Mouse (Mus musculus) frontal cortex, postnatal 14 days (tissue): Measurements from ENCODE around the gene Gnl1.
"Not testable (repeated sequence)": the region's sequence is repeated elsewhere in the genome, so short reads cannot be mapped to it uniquely, and the experiment has no call there.

Experiments used
- DNase-seq, 2 experiments: peaks; one replicate each; pipeline ENCODE4 v3.0.0; 2022; ENCODE audit warnings: low spot score in 2 of 2

Gene Gnl1

GRCm38 (mm10) chr17:35979401-35980362 lies at the start of gene Gnl1, which contains the start of gene Prr3:
Gnl1 (plus strand) TSS chr17:35979851.
Prr3 (minus strand) TSS chr17:35980236.
- peak; percentile 89 to 92 for DNase-seq

DNA sequence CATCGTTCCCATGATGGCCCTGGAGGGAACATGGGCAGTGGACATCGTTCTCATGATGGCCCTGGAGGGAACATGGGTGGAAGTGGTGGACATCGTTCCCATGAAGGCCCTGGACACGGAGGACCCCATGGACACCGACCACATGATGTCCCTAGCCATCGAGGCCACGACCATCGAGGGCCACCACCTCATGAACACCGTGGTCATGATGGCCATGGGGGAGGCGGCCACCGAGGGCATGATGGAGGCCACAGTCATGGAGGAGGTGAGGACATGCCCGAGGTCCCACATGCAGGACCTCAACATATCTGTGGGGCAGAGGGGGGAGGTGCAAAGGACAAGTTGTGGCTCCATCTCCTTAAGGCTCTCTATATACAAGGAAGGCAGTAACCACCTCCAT lies 49.0 kb upstream of the Gnl1 start:
- DNase-seq, result no peak

DNA sequence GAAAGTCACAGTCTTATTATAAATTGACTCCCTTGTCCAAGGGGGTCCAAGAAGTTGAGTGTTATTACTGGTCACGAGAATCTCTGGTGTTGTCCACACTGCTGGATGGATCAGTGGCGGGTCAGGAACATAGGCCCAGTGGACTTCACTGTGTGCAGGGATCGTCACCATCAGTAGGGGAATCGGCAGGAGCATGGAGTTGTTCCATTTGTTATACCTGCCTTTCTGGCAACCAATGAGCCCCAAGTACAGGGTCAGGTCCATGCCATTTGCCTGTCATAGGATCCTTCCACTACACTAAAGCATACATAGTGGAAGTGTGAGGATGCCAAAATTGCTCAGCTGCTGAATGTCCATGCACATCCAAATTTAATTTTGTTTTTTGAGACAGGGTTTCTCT lies 47.0 kb upstream of the Gnl1 start:
- no peak for DNase-seq

DNA sequence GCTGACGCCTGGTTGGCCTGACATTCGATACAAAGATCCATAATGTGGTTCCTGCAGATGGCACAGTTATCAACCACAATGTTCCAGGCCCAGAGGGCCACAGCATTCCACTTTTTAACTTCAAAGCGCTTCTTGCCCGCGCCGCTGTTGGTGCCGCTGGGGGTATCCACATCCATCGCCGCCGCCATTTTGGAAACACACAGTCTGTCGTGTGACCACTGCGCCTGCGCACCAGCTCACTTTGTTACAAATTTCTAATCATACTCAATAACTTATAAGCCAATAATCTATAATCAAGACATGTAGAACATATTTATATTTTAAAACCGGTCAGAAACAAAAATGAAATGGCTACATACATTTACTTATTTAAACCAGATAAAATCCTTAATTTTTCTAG lies 43.9 kb upstream of the Gnl1 start:
- DNase-seq, result not testable (repeated sequence)

- DNase-seq, result no peak
Observed at GRCm38 (mm10) chr17:35937700-35938348, 41.8 kb upstream of the Gnl1 start.

- no peak for DNase-seq
Observed at GRCm38 (mm10) chr17:35939108-35939507, 40.5 kb upstream of the Gnl1 start.

DNA sequence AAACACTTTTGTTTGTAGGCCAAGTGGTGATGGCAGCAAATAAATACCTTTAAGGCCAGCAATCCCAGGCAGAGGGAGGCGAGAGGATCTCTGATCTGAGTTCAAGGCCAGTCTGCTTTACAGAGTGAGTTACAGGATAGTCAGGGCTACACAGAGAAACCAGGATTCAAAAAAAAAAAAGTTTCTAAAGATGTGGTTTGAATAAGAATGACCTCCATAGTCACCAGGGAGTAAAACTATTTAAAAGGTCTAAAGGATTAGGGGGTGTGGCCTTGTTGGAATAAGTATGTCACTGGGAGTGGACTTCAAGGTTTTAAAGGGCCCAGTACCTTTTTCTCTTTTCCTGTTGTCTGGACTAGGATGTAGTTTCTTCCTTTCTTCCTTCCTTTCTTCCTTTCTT lies 39.7 kb upstream of the Gnl1 start:
- DNase-seq, result no peak

- not testable (repeated sequence) for DNase-seq
Observed at GRCm38 (mm10) chr17:35950946-35951345, 28.7 kb upstream of the Gnl1 start.

- not testable (repeated sequence) for DNase-seq
Observed at GRCm38 (mm10) chr17:35952559-35952958, 27.1 kb upstream of the Gnl1 start.

GRCm38 (mm10) chr17:35954665-35955064 lies 25.0 kb upstream of the Gnl1 start:
- DNase-seq, result no peak

- no peak for DNase-seq
Observed at GRCm38 (mm10) chr17:35958533-35959223, 21.0 kb upstream of the Gnl1 start.

- DNase-seq, result no peak
Observed at GRCm38 (mm10) chr17:35963279-35963678, 16.4 kb upstream of the Gnl1 start.

GRCm38 (mm10) chr17:35967621-35968020 lies 12.0 kb upstream of the Gnl1 start:
- DNase-seq, result no peak

- DNase-seq, result peak; percentile 96 to 99
Observed at GRCm38 (mm10) chr17:35969418-35970389, 9.9 kb upstream of the Gnl1 start, which contains the start of gene Abcf1. Abcf1 (minus strand) TSS chr17:35969761.

DNA sequence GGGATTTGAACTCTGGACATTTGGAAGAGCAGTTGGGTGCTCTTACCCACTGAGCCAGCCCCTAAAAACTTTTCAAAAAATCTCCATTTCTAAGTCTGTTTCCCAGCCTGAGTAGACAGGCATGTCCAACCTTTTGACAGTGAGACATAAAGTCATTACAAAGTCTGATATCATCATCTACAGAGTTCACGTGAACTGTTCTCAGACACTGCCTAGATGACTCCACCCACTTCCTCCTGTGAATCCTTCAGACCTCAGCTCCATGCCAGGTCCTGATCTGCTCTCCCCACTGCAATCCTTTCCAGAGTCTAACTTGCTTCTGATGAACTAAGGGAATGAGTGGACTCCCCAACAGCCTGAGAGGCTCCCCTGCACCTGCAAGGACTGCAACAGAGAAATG lies 7.5 kb upstream of the Gnl1 start:
- DNase-seq, result no peak

- peak; percentile 86 to 89 for DNase-seq
Observed at GRCm38 (mm10) chr17:35978811-35979400, 745 bp upstream of the Gnl1 start.

DNA sequence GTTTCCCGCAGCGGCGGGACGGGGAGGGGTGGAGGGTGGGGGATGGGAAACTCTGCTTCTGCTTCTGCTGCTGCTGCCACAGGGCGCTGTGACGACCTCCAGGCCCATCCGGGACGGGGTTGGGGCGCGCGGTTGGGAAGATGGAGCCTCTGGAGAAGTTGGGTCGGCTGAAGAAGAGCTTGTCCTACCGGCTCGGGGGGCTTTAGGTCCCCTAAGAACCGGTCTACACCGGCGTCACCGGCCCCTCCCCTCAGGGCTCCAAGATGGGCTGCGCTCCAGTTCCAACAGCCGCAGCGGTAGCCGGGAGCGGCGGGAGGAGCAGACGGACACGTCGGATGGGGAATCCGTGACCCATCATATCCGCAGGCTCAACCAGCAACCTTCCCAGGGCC lies 708 bp downstream of the Gnl1 start:
- DNase-seq, result peak in 1 of 2 experiments; percentile 51

DNA sequence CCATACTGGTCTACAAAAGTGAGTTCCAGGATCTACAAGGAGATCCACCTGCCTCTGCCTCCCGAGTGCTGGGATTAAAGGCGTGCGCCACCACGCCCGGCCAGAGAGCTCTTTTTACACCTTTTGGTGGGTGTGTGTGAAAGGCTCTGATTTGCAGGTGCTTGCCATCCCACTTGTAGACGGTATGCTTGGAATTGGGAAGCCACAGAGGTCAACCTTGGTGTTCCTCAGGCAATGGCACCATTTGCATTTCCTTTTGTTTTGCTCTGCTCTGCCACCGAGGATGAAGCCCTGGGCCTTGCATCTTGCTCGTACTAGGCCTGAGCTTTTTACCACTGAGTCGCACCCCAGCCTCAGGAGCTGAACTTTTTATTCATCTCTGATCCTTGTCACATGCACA lies 2.1 kb downstream of the Gnl1 start:
- no peak for DNase-seq

DNA sequence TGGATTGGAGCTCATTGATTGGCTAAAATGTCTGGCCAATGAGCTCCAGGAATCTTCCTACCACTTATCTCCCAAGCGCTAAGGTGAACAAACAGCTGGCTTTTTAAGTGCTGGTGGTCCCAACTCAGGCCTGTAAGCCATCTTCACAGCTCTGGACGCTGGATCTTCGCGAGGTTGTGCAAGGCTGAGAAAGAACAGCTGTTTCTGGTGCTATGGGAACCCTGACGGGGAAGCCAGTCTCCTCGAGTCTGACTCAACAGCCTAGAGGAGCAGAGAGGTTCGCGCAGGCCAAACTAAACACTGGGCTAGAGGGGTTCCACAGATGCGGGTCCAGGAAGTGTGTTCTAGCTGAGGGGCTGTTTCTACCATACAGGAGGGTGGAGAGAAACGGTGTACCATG lies 12.1 kb downstream of the Gnl1 start:
- no peak for DNase-seq

DNA sequence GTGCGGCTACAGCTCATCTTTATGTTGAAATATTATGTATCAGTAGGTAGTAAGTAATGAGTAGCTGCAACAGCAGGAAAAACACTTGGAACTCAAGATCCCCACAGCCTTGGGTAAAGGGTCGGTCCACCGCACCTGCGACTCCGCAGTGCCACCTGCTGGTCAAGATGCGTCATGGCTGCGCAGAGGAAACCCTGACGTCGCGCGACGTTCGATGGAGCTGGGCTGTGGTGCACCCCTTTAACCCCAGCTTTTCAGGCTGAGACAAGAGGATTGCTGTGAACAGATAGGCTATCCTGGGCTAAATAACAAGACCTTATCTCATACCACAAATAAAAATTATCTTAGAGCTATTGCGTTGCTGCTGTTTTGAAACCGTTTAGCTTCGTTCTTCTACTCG lies 14.0 kb downstream of the Gnl1 start:
- DNase-seq, result peak; percentile 48 to 64
